28 mouse cellular contexts compared by ENCODE assay signal in genomic region chr6:72265664-72266063, GRCm38 (mm10). TPM values are rescaled to one million over a fixed set of nuclear protein-coding genes. Genes with fewer than 3 reads are reported as not detected.
A peak's percentile ranks its signal among the peaks of the same experiment; 100 is the strongest.
DNase-seq lines count a peak whose midpoint lies in the region; ATAC-seq and TF ChIP-seq lines count a peak whose summit lies in the region.
"Had no signal": no experiment of that assay in that cellular context is flagged by ENCODE, and none has a peak within 500 bp of the region (broad histone marks: within the 10 kb centered on the region; RNA-seq: fewer than 3 reads in every experiment).

No protein-coding gene starts in this region.

- H3K4me2 ChIP-seq in liver, embryonic 11.5 days, result no peak overlapping the region
- no peak overlapping the region for H3K4me2 ChIP-seq in liver, embryonic 12.5 days
- H3K4me2 ChIP-seq: forebrain, embryonic 13.5 days; heart, embryonic 13.5 days; lung, embryonic 14.5 days; stomach, embryonic 15.5 days had no signal

- no peaks in the 10 kb centered on the region for H3K27me3 ChIP-seq in heart, adult 2 months (ENCODE audit: control insufficient read depth, insufficient read depth, low read length)
- peaks cover 15% of the 10 kb centered on the region for H3K27me3 ChIP-seq in liver, embryonic 11.5 days (replicated peaks; ENCODE audit: control insufficient read depth, insufficient read depth, low read length)
- peaks cover 76% of the 10 kb centered on the region for H3K27me3 ChIP-seq in liver, embryonic 12.5 days (replicated peaks)
- H3K27me3 ChIP-seq in embryonic facial prominence, embryonic 10.5 days (replicated peaks; ENCODE audit: low read depth, poor library complexity, severe bottlenecking), result peaks cover 17% of the 10 kb centered on the region
- H3K27me3 ChIP-seq: forebrain, embryonic 13.5 days; heart, embryonic 13.5 days; stomach, embryonic 15.5 days had no signal

- no peak for TF ChIP-seq CTCF in heart, adult 2 months (IDR thresholded peaks at IDR 0.05)

- H3K9me3 ChIP-seq in liver, embryonic 11.5 days (ENCODE audit: control insufficient read depth, low read length), result no peaks in the 10 kb centered on the region
- no peaks in the 10 kb centered on the region for H3K9me3 ChIP-seq in liver, embryonic 12.5 days (replicated peaks)
- no peaks in the 10 kb centered on the region for H3K9me3 ChIP-seq in embryonic facial prominence, embryonic 10.5 days
- H3K9me3 ChIP-seq: forebrain, embryonic 13.5 days; heart, embryonic 13.5 days; hindbrain, embryonic 10.5 days; stomach, embryonic 15.5 days had no signal

- peak overlapping the region; percentile 78 for H3K27ac ChIP-seq in heart, adult 2 months
- no peak overlapping the region for H3K27ac ChIP-seq in liver, embryonic 11.5 days (ENCODE audit: low read depth, low read length)
- no peak overlapping the region for H3K27ac ChIP-seq in liver, embryonic 12.5 days
- H3K27ac ChIP-seq in embryonic facial prominence, embryonic 10.5 days (replicated peaks), result no peak overlapping the region
- H3K27ac ChIP-seq: forebrain, embryonic 13.5 days; heart, embryonic 13.5 days; hindbrain, embryonic 10.5 days; hindbrain, postnatal 0 days; layer of hippocampus, adult 2 months; stomach, embryonic 15.5 days had no signal

- 0 out of 2 replicates have a peak, but pooled peaks cover 2% of the 10 kb centered on the region for H3K36me3 ChIP-seq in heart, adult 2 months (ENCODE audit: control insufficient read depth, insufficient read depth, low read length)
- no peaks in the 10 kb centered on the region for H3K36me3 ChIP-seq in liver, embryonic 11.5 days (ENCODE audit: control insufficient read depth, insufficient read depth, low read length)
- no peaks in the 10 kb centered on the region for H3K36me3 ChIP-seq in liver, embryonic 12.5 days
- H3K36me3 ChIP-seq in embryonic facial prominence, embryonic 10.5 days (replicated peaks), result no peaks in the 10 kb centered on the region
- H3K36me3 ChIP-seq: heart, embryonic 13.5 days; hindbrain, embryonic 10.5 days; stomach, embryonic 15.5 days had no signal

- H3K79me2 ChIP-seq in heart, adult 2 months (replicated peaks; ENCODE audit: control insufficient read depth, insufficient read depth, low read length), result no peaks in the 10 kb centered on the region

- H3K4me1 ChIP-seq in heart, adult 2 months (ENCODE audit: control insufficient read depth, insufficient read depth, low read length), result peaks cover 9% of the 10 kb centered on the region
- H3K4me1 ChIP-seq in liver, embryonic 11.5 days (replicated peaks; ENCODE audit: control insufficient read depth, insufficient read depth, low read length), result peaks cover 3% of the 10 kb centered on the region; the same call in 1 of the 2 replicates
- H3K4me1 ChIP-seq in liver, embryonic 12.5 days, result peaks cover 19% of the 10 kb centered on the region
- peaks cover 9% of the 10 kb centered on the region; the same call in 1 of the 2 replicates for H3K4me1 ChIP-seq in embryonic facial prominence, embryonic 10.5 days
- H3K4me1 ChIP-seq: stomach, embryonic 15.5 days had no signal

- WGBS in heart, adult 2 months, result 45% methylated on average over 6 of the region's 6 CpGs
- 43% methylated on average over 6 of the region's 6 CpGs for WGBS in liver, embryonic 11.5 days
- 34% methylated on average over 6 of the region's 6 CpGs for WGBS in liver, embryonic 12.5 days (ENCODE audit: insufficient replicate concordance)
- WGBS in embryonic facial prominence, embryonic 10.5 days, result 81% methylated on average over 6 of the region's 6 CpGs

- DNase-seq in heart, adult 2 months, result peak in 1 of 2 experiments; percentile 50
- no peak for DNase-seq in heart, postnatal 4 days
- DNase-seq in liver, embryonic 11.5 days (ENCODE audit: low spot score), result no peak
- peak; percentile 67 for DNase-seq in lung, postnatal 36 days
- DNase-seq in embryonic facial prominence, embryonic 10.5 days (ENCODE audit: low spot score), result no peak
- DNase-seq: adrenal gland, postnatal 36 days; B cell, adult 2 months; cerebellum, adult 2 months; gastrocnemius, postnatal 14 days; layer of hippocampus, postnatal 36 days; lung, embryonic 14.5 days; right cerebral cortex, postnatal 14 days; thymus, adult 18-20 months; thymus, postnatal 4 days had no signal

- 0 out of 2 replicates have a peak, but pooled peaks have one; percentile 52 for TF ChIP-seq POLR2A in heart, adult 2 months (IDR thresholded peaks at IDR 0.05; ENCODE audit: insufficient read depth, low read depth, low read length)

- intact Hi-C loops in heart, adult 2 months (cut with DNase I), result loop anchor here (1.0 kb wide), 1 partner anchor 12 kb away; no protein-coding TSS in a partner anchor

- no peak overlapping the region for H3K9ac ChIP-seq in heart, adult 2 months (ENCODE audit: low read depth, low read length)
- no peak overlapping the region for H3K9ac ChIP-seq in liver, embryonic 11.5 days (ENCODE audit: low read depth, low read length)
- no peak overlapping the region for H3K9ac ChIP-seq in liver, embryonic 12.5 days
- H3K9ac ChIP-seq: forebrain, embryonic 13.5 days; heart, embryonic 13.5 days; lung, embryonic 14.5 days; stomach, embryonic 15.5 days had no signal

- TF ChIP-seq EP300 in heart, adult 2 months (IDR thresholded peaks at IDR 0.05; ENCODE audit: insufficient read depth, low read depth, low read length), result peak; percentile 48; the same call in 1 of the 2 replicates

- H3K4me3 ChIP-seq in heart, adult 2 months, result no peak overlapping the region
- H3K4me3 ChIP-seq in liver, embryonic 11.5 days (ENCODE audit: low read depth, low read length), result no peak overlapping the region
- H3K4me3 ChIP-seq in liver, embryonic 12.5 days, result no peak overlapping the region
- H3K4me3 ChIP-seq in embryonic facial prominence, embryonic 10.5 days, result no peak overlapping the region
- H3K4me3 ChIP-seq: forebrain, embryonic 13.5 days; heart, embryonic 13.5 days; hindbrain, embryonic 10.5 days; layer of hippocampus, adult 2 months; stomach, embryonic 15.5 days had no signal

- ATAC-seq in liver, embryonic 11.5 days (replicated peaks; ENCODE audit: low FRiP score), result 0 out of 2 replicates have a peak, but pooled peaks have one; percentile 35
- no peak for ATAC-seq in liver, embryonic 12.5 days
- ATAC-seq in common myeloid progenitor, adult 5-6 weeks (replicated peaks; ENCODE audit: low read depth, poor library complexity, severe bottlenecking), result peak; percentile 82
- ATAC-seq: forebrain, embryonic 13.5 days; hindbrain, postnatal 0 days; intestine, postnatal 0 days; midbrain, embryonic 16.5 days had no signal

RNA-seq across cellular contexts. Expression of gene Atoh8, which starts 30.3 kb away (rescaled TPM):
- 10 to 100 TPM; 11.0 to 13.5 TPM for total RNA-seq in heart, adult 2 months (2021)
- 9.3 and 12.7 TPM in 2 replicates for polyA plus RNA-seq in heart, adult 2 months (2012; rRNA removed)
- total RNA-seq in heart, postnatal 4 days (2021), result 1 to 10 TPM; 7.2 to 8.6 TPM
- polyA plus RNA-seq in liver, embryonic 11.5 days (2014; fragmentation: Nextera tagmentation; extraction: Ambion mirVana), result 3.1 and 3.4 TPM in 2 replicates
- 2.0 and 2.1 TPM in 2 replicates for polyA plus RNA-seq in liver, embryonic 12.5 days (2016; fragmentation: Nextera tagmentation; extraction: Ambion mirVana)
- 0.39 and 0.82 TPM in 2 replicates for total RNA-seq in common myeloid progenitor, adult 5-6 weeks (2017)
- 17.7 and 21.4 TPM in 2 replicates for polyA plus RNA-seq in embryonic facial prominence, embryonic 10.5 days (2016; fragmentation: Nextera tagmentation; extraction: Ambion mirVana)
- total RNA-seq: neutrophil, adult 5-6 weeks had no signal

RNA-seq across cellular contexts. Expression of gene Sftpb, which starts 38.7 kb away (rescaled TPM):
- total RNA-seq in heart, adult 2 months (2021), result not detected
- 9.1 TPM in 1 of 2 replicates, not detected in the other for polyA plus RNA-seq in heart, adult 2 months (2012; rRNA removed)
- not detected for total RNA-seq in heart, postnatal 4 days (2021)
- polyA plus RNA-seq in liver, embryonic 11.5 days (2014; fragmentation: Nextera tagmentation; extraction: Ambion mirVana), result not detected in 2 replicates
- not detected in 2 replicates for polyA plus RNA-seq in liver, embryonic 12.5 days (2016; fragmentation: Nextera tagmentation; extraction: Ambion mirVana)
- total RNA-seq in common myeloid progenitor, adult 5-6 weeks (2017), result not detected in 2 replicates
- 0.18 TPM in 1 of 2 replicates, not detected in the other for polyA plus RNA-seq in embryonic facial prominence, embryonic 10.5 days (2016; fragmentation: Nextera tagmentation; extraction: Ambion mirVana)
- total RNA-seq: adrenal gland, postnatal 36 days; gastrocnemius, postnatal 14 days; layer of hippocampus, adult 2 months; layer of hippocampus, postnatal 36 days; left cerebral cortex, postnatal 25 days; neutrophil, adult 5-6 weeks had no signal
- polyA plus RNA-seq: cerebellum, adult 2 months; embryonic facial prominence, embryonic 11.5 days; forebrain, embryonic 13.5 days; hindbrain, embryonic 10.5 days; limb, embryonic 14.5 days had no signal
